Mouse (Mus musculus): ENCODE results near the gene Ppfibp1. TPM values are rescaled to one million over a fixed set of nuclear protein-coding genes. Genes with fewer than 3 reads are reported as not detected.

The Ppfibp1 gene
- polyA plus RNA-seq, 1 experiment from 2014 or later = 50.5 TPM

- WGBS = 98% methylated on average over 5 of the region's 5 CpGs
- no peak for ATAC-seq
- no peaks in the 10 kb centered on the region for H3K9me3 ChIP-seq (ENCODE audit: low read length)
- H3K9ac ChIP-seq (replicated peaks; ENCODE audit: low read depth) = no peak overlapping the region
- DNase-seq (ENCODE audit: low spot score) = no peak
- TF ChIP-seq CTCF (IDR thresholded peaks at IDR 0.05) = no peak
- TF ChIP-seq EP300 (IDR thresholded peaks at IDR 0.05) = no peak
- no peaks in the 10 kb centered on the region for H3K27me3 ChIP-seq (replicated peaks; ENCODE audit: insufficient read depth, low read length)
- H3K4me1 ChIP-seq (ENCODE audit: insufficient read depth, low read depth, low read length) = no peaks in the 10 kb centered on the region
- no peak overlapping the region for H3K27ac ChIP-seq (ENCODE audit: low read length)
- H3K4me2 ChIP-seq (replicated peaks; ENCODE audit: low read depth, low read length) = no peak overlapping the region
- peaks cover 30% of the 10 kb centered on the region for H3K36me3 ChIP-seq (ENCODE audit: insufficient read depth, low read length)
- H3K4me3 ChIP-seq (ENCODE audit: low read depth, low read length) = no peak overlapping the region
Observed at GRCm38 (mm10) chr6:147021181-147021580, 132.9 kb downstream of the Ppfibp1 start.

- TF ChIP-seq CTCF (IDR thresholded peaks at IDR 0.05) (no peak), EP300 (IDR thresholded peaks at IDR 0.05) (no peak)
- no peaks in the 10 kb centered on the region for H3K27me3 ChIP-seq (replicated peaks; ENCODE audit: insufficient read depth, low read length)
- no peaks in the 10 kb centered on the region for H3K4me1 ChIP-seq (ENCODE audit: insufficient read depth, low read depth, low read length)
- H3K9me3 ChIP-seq (ENCODE audit: low read length) = no peaks in the 10 kb centered on the region
- H3K4me3 ChIP-seq (ENCODE audit: low read depth, low read length) = no peak overlapping the region
- no peak overlapping the region for H3K9ac ChIP-seq (replicated peaks; ENCODE audit: low read depth)
- H3K36me3 ChIP-seq (ENCODE audit: insufficient read depth, low read length) = peaks cover 34% of the 10 kb centered on the region
- WGBS = 87% methylated on average over 16 of the region's 16 CpGs
- no peak overlapping the region for H3K4me2 ChIP-seq (replicated peaks; ENCODE audit: low read depth, low read length)
- no peak for ATAC-seq
- H3K27ac ChIP-seq (ENCODE audit: low read length) = no peak overlapping the region
- DNase-seq (ENCODE audit: low spot score) = no peak
Observed at GRCm38 (mm10) chr6:147022375-147023132, 134.3 kb downstream of the Ppfibp1 start.

- ATAC-seq (no peak), DNase-seq (ENCODE audit: low spot score) (no peak)
- no peak overlapping the region for H3K4me2 ChIP-seq (replicated peaks; ENCODE audit: low read depth, low read length)
- WGBS = 87% methylated on average over 2 of the region's 2 CpGs
- peaks cover 39% of the 10 kb centered on the region for H3K36me3 ChIP-seq (ENCODE audit: insufficient read depth, low read length)
- H3K27me3 ChIP-seq (replicated peaks; ENCODE audit: insufficient read depth, low read length) = no peaks in the 10 kb centered on the region
- H3K9me3 ChIP-seq (ENCODE audit: low read length) = no peaks in the 10 kb centered on the region
- TF ChIP-seq CTCF (IDR thresholded peaks at IDR 0.05) (no peak), EP300 (IDR thresholded peaks at IDR 0.05) (no peak)
- no peaks in the 10 kb centered on the region for H3K4me1 ChIP-seq (ENCODE audit: insufficient read depth, low read depth, low read length)
- no peak overlapping the region for H3K9ac ChIP-seq (replicated peaks; ENCODE audit: low read depth)
- no peak overlapping the region for H3K4me3 ChIP-seq (ENCODE audit: low read depth, low read length)
- no peak overlapping the region for H3K27ac ChIP-seq (ENCODE audit: low read length)
Observed at GRCm38 (mm10) chr6:147023133-147023395, 134.8 kb downstream of the Ppfibp1 start.

- Histone ChIP-seq H3K4me2 (replicated peaks; ENCODE audit: low read depth, low read length) (no peak overlapping the region), H3K4me1 (ENCODE audit: insufficient read depth, low read depth, low read length) (no peaks in the 10 kb centered on the region), H3K4me3 (ENCODE audit: low read depth, low read length) (no peak overlapping the region), H3K9ac (replicated peaks; ENCODE audit: low read depth) (no peak overlapping the region), H3K9me3 (ENCODE audit: low read length) (no peaks in the 10 kb centered on the region), H3K36me3 (ENCODE audit: insufficient read depth, low read length) (peaks cover 44% of the 10 kb centered on the region), H3K27ac (ENCODE audit: low read length) (no peak overlapping the region), H3K27me3 (replicated peaks; ENCODE audit: insufficient read depth, low read length) (no peaks in the 10 kb centered on the region)
- TF ChIP-seq CTCF (IDR thresholded peaks at IDR 0.05) = no peak
- no peak for TF ChIP-seq EP300 (IDR thresholded peaks at IDR 0.05)
- no peak for DNase-seq (ENCODE audit: low spot score)
- ATAC-seq = no peak
Observed at GRCm38 (mm10) chr6:147023568-147023967, 135.3 kb downstream of the Ppfibp1 start.

- ATAC-seq = no peak
- Histone ChIP-seq H3K4me1 (ENCODE audit: insufficient read depth, low read depth, low read length) (no peaks in the 10 kb centered on the region), H3K4me3 (ENCODE audit: low read depth, low read length) (no peak overlapping the region), H3K9me3 (ENCODE audit: low read length) (no peaks in the 10 kb centered on the region), H3K4me2 (replicated peaks; ENCODE audit: low read depth, low read length) (no peak overlapping the region), H3K36me3 (ENCODE audit: insufficient read depth, low read length) (peaks cover 51% of the 10 kb centered on the region), H3K27ac (ENCODE audit: low read length) (no peak overlapping the region), H3K27me3 (replicated peaks; ENCODE audit: insufficient read depth, low read length) (no peaks in the 10 kb centered on the region), H3K9ac (replicated peaks; ENCODE audit: low read depth) (no peak overlapping the region)
- TF ChIP-seq CTCF (IDR thresholded peaks at IDR 0.05) = no peak
- no peak for TF ChIP-seq EP300 (IDR thresholded peaks at IDR 0.05)
- 57% methylated on average over 3 of the region's 3 CpGs for WGBS
- no peak for DNase-seq (ENCODE audit: low spot score)
Observed at GRCm38 (mm10) chr6:147024761-147025160, 136.5 kb downstream of the Ppfibp1 start.

- H3K9ac ChIP-seq (replicated peaks; ENCODE audit: low read depth) = no peak overlapping the region
- WGBS = 87% methylated on average over 2 of the region's 2 CpGs
- no peak overlapping the region for H3K27ac ChIP-seq (ENCODE audit: low read length)
- no peak overlapping the region for H3K4me2 ChIP-seq (replicated peaks; ENCODE audit: low read depth, low read length)
- H3K27me3 ChIP-seq (replicated peaks; ENCODE audit: insufficient read depth, low read length) = no peaks in the 10 kb centered on the region
- no peak for TF ChIP-seq EP300 (IDR thresholded peaks at IDR 0.05)
- no peak for TF ChIP-seq CTCF (IDR thresholded peaks at IDR 0.05)
- no peak overlapping the region for H3K4me3 ChIP-seq (ENCODE audit: low read depth, low read length)
- H3K9me3 ChIP-seq (ENCODE audit: low read length) = no peaks in the 10 kb centered on the region
- DNase-seq (ENCODE audit: low spot score) (no peak), ATAC-seq (no peak)
- no peaks in the 10 kb centered on the region for H3K4me1 ChIP-seq (ENCODE audit: insufficient read depth, low read depth, low read length)
- H3K36me3 ChIP-seq (ENCODE audit: insufficient read depth, low read length) = peaks cover 51% of the 10 kb centered on the region
Observed at GRCm38 (mm10) chr6:147028396-147028795, 140.1 kb downstream of the Ppfibp1 start.

GRCm38 (mm10) chr6:147029591-147029990 is 141.3 kb downstream of the Ppfibp1 start:
- ATAC-seq (no peak), DNase-seq (ENCODE audit: low spot score) (no peak)
- 93% methylated on average over 9 of the region's 9 CpGs for WGBS

More at GRCm38 (mm10) chr6:147029591-147029990, 141.3 kb downstream of the Ppfibp1 start:
- H3K27me3 ChIP-seq (replicated peaks; ENCODE audit: insufficient read depth, low read length) = no peaks in the 10 kb centered on the region
- no peak overlapping the region for H3K4me3 ChIP-seq (ENCODE audit: low read depth, low read length)
- no peak overlapping the region for H3K9ac ChIP-seq (replicated peaks; ENCODE audit: low read depth)
- no peak overlapping the region for H3K4me2 ChIP-seq (replicated peaks; ENCODE audit: low read depth, low read length)
- TF ChIP-seq CTCF (IDR thresholded peaks at IDR 0.05) = no peak
- no peak for TF ChIP-seq EP300 (IDR thresholded peaks at IDR 0.05)
- peaks cover 51% of the 10 kb centered on the region for H3K36me3 ChIP-seq (ENCODE audit: insufficient read depth, low read length)
- H3K9me3 ChIP-seq (ENCODE audit: low read length) = no peaks in the 10 kb centered on the region
- H3K27ac ChIP-seq (ENCODE audit: low read length) = no peak overlapping the region
- H3K4me1 ChIP-seq (ENCODE audit: insufficient read depth, low read depth, low read length) = no peaks in the 10 kb centered on the region
